Mouse (Mus musculus): ENCODE data around the gene Chrnb1.

DNA sequence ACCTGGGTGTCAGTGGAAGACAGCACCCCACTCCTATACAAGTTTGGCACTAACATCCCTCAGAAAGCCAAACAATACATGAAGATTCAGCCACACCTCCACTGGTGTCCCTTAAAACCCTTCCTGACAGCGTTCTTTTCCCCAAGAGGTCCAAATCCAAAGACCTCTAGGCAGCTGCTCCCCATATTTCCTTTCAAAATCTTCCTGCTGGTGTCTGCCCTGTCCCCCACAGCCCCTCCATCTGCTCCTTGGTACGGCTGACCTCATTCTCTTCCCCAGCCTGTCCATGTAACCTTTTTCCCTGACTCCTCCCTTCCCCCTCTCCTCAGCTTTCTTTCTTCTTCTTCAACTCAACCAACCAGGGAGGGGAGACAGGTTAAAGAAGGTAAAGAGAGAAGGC lies 27.7 kb upstream of the Chrnb1 start:
- TF ChIP-seq CTCF (conservative IDR thresholded peaks at IDR 0.05; ENCODE audit: insufficient read depth, insufficient read length, low read depth, low read length) (no peak), POLR2A (IDR thresholded peaks at IDR 0.05; ENCODE audit: low read depth, low read length) (no peak)
